Mouse (Mus musculus) embryo, embryonic 10.5 days (tissue): ENCODE measurements around the gene Bicral.
"Not testable (repeated sequence)": the region's sequence is repeated elsewhere in the genome, so short reads cannot be mapped to it uniquely, and the experiment has no call there.

ENCODE experiments used
- DNase-seq: peaks from one replicate; pipeline ENCODE4 v3.0.0-alpha.2; 2015; ENCODE audit warnings: low spot score

Gene Bicral

DNA sequence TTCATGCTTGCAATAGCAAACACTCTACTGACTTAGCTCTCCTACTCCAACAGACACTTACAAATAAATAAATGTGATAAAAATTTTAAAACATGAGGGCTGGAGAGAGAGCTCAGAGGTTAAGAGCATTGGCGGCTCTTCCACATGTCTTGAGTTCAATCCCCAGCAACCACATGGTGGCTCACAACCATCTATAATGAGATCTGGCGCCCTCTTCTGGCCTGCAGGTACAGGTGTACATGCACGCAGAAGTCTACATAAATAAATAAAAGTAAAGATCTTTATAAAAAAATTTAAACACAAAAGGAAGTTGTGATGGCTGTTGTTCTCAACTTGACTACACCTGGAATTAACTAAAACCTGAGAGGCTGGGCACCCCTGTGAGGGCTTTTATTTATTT is 17.3 kb upstream of the Bicral start:
- DNase-seq = no peak

DNA sequence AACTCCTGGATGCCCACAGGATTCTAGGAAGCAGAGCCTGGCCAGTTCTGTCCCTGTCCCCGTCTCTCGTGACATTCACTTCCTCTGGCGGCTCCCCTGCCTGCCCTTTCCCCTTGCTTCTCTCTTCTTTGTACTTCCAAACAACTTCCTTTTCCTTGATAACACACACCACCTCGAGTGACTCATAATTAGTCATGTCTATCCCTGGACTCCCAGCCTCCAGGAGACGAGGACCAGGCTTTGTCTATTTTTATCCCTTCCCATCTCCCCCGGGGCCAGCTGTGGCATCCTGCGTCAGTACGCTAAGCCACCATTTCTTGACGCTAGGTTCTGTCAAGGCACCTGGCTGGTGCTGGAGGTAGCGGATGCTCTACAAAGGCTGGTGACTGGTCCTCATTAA is 15.9 kb upstream of the Bicral start:
- peak; percentile 37 for DNase-seq

- DNase-seq = no peak
Measured at GRCm38 (mm10) chr17:46872806-46873205, 14.5 kb upstream of the Bicral start.

- DNase-seq = no peak
Measured at GRCm38 (mm10) chr17:46870913-46871312, 12.6 kb upstream of the Bicral start.

DNA sequence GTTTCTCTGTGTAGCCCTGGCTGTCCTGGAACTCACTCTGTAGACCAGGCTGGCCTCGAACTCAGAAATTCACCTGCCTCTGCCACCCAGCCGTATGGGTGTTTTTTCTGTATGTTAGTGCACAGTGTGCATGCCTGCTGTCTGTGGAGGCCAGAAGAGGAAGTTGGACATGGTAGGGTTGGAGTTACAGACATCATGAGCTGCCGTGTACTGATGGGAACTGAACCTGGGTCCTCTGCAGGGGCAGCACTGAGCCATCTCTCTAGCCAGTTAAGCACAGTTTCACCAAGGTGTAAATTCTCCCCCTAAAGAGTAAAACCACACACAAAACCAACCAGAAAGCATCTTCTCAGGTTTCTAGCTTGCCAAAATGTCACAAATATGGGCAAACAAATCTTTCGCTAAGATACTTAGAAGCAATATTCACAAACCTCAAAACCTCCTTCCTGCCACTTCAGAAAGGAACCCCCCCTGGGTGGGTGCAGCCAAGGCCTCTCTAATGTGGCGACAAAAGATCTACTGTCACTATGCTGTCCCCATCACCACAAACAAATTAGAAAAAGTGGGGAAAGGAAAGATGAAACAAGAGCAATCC is 12.0 kb upstream of the Bicral start:
- DNase-seq = no peak

DNA sequence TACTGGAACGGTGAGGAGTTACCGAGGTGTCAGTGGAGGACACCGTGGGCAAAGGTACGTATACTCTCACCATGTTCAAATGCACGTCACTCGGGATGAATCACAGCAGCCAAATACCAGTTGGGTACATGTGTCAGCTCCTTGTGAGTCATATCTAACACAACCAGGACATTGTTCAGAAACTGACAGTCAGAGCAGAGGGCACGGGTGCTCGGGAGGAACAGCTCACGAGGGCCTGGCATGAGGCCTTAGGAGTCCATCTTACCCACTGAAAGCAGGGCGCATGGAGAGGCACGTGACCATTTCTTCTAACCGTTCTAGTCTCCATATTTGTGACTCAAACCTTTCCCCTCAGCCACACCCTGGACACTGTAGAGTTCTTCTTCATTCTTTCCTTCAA is 8.6 kb upstream of the Bicral start:
- no peak for DNase-seq

- no peak for DNase-seq
Measured at GRCm38 (mm10) chr17:46864566-46865195, 6.4 kb upstream of the Bicral start.

GRCm38 (mm10) chr17:46860120-46860519 is 1.8 kb upstream of the Bicral start:
- no peak for DNase-seq

DNA sequence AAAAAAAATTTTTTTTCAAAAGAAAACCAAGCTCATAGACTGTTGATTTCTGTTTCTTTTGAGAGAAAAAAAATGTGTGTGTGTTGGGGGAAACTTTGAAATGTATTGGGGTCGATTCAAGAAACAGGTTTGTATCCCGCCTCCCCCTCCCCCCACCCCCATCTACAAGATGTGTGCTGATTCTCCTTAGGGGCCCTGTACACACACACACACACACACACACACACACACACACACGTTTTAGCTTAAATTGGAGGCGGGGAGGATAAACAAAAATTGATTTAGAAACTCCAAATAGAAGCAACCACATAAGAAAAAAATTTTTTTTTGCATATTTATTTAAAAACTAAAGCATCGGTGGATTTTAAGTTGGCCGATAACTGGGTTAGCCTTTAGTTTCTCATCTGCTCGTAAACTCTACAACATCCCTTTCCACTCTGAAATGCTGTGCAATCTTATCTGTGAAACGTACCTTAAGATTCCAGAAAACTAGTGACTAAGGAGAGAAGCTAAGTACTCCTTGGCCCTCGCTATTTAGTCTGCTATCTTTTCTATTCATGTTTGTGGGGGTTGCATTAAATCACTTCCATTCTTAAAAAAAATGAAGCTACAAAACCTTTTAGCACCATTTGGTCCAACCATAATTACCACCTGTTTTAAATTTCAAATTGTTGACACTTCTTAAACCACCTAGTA is 615 bp upstream of the Bicral start:
- DNase-seq = peak; percentile 75

DNA sequence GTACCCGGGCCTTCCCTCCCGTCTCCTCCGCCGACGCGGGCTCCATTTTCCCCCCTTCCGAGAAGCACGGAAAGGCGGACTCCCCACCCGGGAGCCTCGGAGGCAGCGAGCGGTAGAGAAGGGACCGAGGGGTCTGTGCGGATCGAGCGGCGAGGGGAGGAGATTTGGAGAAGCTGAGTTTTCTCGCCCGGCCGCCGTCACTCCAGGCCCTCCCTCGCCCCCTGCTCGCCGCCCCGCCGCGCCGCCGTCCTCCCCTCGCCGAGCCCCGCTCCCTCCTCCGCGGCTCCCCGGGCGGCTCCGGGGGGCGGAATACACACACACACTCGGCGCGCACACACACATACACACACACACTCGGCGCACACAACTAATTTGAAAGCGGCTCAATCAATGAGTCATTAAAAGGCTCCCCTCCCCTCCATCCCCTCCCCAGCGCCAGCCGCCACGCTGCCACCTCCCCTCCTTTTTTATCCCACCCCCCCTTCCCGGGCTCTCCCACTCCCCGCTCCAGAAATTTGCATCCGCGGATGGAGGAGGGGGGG is 850 bp downstream of the Bicral start:
- DNase-seq = peak; percentile 88

GRCm38 (mm10) chr17:46856471-46857360 is 1.6 kb downstream of the Bicral start:
- DNase-seq = peak; percentile 72

- DNase-seq = peak; percentile 46
Measured at GRCm38 (mm10) chr17:46856107-46856388, 2.2 kb downstream of the Bicral start.

DNA sequence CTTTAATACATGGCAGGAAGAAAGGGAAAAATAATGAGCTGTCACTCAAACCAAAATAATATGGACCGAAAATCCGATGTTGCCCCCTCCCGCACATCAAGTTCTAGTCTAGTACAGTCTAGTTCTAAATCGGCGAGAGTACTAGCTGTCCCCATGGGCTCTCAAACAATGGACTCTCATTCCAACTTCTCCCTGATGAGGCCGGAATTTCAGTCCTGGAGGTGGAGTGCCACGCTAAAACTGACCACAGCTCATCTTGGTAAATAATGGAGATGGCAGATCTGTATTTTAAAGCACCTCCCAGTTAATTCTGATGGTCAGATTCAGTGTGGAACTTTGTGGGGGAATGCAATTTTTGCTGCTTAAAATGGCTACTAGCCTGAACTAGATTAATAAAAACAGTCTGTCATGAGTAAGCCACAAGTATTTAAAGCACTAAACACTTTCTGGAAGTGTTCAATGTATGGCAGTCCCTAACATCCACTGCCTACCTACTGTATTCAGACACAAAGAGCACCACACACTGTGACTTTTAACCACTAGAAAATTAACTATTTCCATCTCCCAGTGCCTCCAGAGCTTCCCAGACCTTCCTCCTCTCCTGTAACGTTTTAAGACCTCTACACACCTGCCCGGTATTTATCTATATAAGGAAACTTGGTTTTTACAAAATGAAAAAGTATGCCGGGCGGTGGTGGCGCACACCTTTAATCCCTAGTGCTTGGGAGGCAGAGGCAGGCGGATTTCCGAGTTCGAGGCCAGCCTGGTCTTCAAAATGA is 2.8 kb downstream of the Bicral start:
- DNase-seq = no peak

DNA sequence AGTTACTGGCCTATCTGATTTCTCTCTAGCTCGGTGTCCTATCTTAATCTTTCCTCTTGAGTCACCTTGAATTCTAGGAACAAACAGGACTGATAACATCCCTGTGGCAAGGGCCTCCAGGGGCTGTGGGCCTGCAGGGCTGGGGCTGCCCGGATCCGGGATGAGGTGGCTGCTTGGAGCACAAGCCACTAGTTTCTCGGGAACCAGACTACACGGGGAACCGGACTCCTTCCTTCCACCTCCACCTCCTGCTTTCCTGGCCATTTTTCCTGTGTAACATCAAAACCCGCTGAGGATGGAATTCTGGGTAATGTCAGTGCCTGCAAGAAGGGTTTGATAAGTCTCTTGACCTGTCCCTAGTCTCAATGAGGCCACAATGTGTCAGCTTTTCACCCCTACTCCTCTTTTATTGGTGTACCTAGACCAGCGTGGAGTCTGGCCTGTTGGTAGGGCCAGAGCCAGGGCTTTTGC is 3.6 kb downstream of the Bicral start:
- DNase-seq = no peak

DNA sequence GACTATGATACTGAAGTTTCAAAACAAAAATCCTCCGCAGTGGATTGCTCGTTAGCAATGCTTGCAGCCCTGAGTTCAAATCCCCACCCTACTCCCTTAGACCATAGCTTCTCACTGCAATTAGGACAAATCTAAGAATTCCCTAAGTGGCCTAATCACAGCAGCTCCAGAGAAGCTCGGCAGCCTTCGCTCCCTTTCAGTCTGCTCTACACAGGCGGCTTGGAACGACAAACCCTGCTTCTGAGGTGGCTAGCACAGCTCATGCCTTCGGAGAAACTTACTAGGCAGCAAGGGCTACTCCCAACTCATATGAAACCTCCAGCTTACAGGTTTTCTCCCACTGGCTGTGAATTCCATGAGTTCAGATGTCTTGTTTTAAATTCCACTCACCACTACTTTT is 4.2 kb downstream of the Bicral start:
- DNase-seq = no peak

DNA sequence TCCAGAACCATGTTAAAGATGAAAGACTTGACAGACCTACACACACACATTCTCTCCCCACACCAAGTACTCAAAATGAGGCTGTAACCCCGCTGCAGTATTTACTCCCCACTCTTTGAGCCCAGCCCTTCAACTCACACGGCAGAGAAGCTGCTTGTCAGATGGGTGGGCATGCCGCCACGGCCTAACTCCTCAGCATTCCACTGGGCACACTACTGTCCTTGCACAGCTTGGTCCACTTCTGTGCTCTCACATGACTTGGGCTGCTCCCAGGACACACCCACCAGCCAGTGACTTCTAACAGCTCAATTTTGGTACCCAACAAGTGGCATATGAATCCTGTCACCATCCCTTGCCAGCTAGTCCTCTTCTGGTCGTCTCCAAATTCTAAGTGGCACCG is 5.0 kb downstream of the Bicral start:
- no peak for DNase-seq

DNA sequence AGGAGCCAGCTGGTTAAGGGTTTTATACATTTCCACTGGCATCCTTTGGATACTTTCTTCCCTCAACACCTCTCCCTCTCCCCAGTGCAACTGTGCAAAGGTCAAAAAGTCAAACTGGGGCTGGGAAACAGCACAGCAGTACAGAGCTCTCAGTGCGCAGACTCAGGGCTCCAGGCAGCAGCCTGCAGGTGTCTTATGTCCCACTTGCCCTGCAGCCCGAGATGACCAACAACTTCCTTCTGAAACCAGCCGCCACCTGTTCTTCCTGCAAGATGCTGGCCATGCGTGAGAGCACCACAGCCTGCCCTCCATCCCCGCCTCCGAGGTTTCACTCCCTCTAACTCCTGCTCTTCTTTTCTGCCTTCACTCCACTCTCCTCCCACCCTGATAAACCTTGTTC is 5.6 kb downstream of the Bicral start:
- peak; percentile 67 for DNase-seq

GRCm38 (mm10) chr17:46847206-46847605 is 11.1 kb downstream of the Bicral start:
- DNase-seq = no peak

GRCm38 (mm10) chr17:46846573-46846972 is 11.7 kb downstream of the Bicral start:
- not testable (repeated sequence) for DNase-seq

DNA sequence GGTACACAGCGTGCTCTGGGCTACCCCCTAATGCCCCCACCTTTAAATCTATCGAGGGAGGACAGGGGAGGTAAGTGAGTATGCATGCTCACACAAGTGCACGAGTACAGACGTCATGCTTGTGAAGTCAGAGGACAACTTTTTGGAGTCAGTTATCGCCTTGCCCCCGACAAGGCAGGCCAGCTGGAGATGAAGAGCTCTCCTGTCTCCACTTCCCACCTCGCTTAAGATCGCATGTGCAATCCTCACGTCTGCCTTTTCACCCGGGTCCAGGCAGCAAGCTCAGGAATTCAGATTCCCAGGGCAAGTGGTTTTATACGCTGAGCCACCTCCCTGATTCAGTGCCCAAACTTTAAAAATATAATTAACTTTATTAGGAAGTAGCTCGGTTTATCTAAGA is 13.0 kb downstream of the Bicral start:
- no peak for DNase-seq

DNA sequence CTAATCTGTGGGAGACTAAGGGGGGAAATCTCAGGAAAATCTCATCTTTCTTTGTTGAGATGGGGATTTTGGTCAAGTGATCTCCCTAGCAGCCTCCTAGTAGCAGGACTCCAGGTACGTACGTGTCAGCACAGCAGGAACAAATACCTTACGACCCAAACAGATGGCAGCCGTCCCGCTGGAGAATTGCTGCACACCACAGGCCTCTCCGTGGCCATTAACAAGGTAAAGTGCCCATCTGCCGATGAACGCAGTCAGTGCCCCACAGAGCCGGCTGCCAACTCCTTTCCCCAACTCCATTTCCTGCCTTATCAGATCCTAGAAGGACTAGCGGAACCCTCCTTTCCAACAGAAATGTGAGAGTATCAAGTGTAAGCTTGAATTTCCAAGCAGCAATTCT is 13.5 kb downstream of the Bicral start:
- no peak for DNase-seq

GRCm38 (mm10) chr17:46843716-46844115 is 14.6 kb downstream of the Bicral start:
- DNase-seq = no peak
